Mouse (Mus musculus) olfactory bulb, adult 2 months (tissue): ENCODE results near the gene Tgm4. TPM values are rescaled to one million over a fixed set of nuclear protein-coding genes. Genes with fewer than 3 reads are reported as not detected.

Source experiments
- H3K27ac ChIP-seq: fragments of 200-500 bp; 2 replicates; pipeline ENCODE4 v1.5.1; 2012; ENCODE audit warnings: low read depth, low read length; ENCODE audit not compliant: insufficient read depth
- H3K4me1 ChIP-seq: fragments of 200-500 bp; 2 replicates; pipeline ENCODE4 v1.6.1; 2012; ENCODE audit warnings: low read length; ENCODE audit not compliant: control insufficient read depth, insufficient read depth
- H3K4me3 ChIP-seq: fragments of 200-500 bp; 2 replicates; pipeline ENCODE4 v1.5.1; 2012; ENCODE audit warnings: mild to moderate bottlenecking, low read depth, low read length, moderate library complexity; ENCODE audit not compliant: insufficient read depth
- CTCF ChIP-seq: fragments of 200-500 bp; IDR thresholded peaks from 2 replicates; pipeline ENCODE4 v1.5.1; 2012; ENCODE audit warnings: low read depth, mild to moderate bottlenecking, low read length, moderate library complexity; ENCODE audit not compliant: insufficient read depth
- POLR2A ChIP-seq: fragments of 200-500 bp; IDR thresholded peaks from 2 replicates; pipeline ENCODE4 v1.6.1; 2012; ENCODE audit warnings: mild to moderate bottlenecking, low read depth, low read length, moderate library complexity; ENCODE audit not compliant: insufficient read depth
- WGBS: fragments of 180-500 bp; shearing (Covaris S2); methylation state at CpG from one replicate; pipeline ENCODE4 v1.1.7; 2018; 5-methylcytosine and 5-hydroxymethylcytosine counted together
- polyA plus RNA-seq: library from polyadenylated mRNA; stranded (reverse); fragments of >200 nt; gene quantifications from 2 replicates; pipeline ENCODE4 v1.2.4, GENCODE M21; 2012; ENCODE audit warnings: low replicate concordance; ENCODE audit not compliant: missing spikeins, insufficient read depth, insufficient read length

Tgm4 gene
- not detected in 2 replicates for polyA plus RNA-seq

DNA sequence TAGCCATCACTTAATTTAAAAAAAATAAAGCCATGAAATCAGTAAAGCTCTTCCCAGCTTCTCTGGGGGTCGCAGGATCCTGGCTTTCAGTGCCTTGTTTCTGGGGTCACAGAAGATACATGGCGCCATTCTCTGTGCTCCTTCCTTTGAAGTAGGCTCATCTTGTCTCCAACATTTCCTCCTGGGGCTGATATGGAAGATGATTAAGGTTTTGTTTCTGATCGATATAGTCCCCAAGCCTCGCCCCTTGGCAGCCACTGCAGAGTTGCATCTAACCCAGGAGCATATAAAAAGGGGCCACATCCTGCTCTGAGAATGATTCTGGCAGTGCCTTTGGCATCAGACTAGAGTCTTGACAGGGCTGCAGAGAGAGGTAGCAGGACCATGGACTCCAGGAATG is at the start of gene Tgm4:
TSS of gene Tgm4 (plus strand) at position 301 of the 400 bp plus-strand sequence.
- TF ChIP-seq CTCF, result no peak
- no peak for TF ChIP-seq POLR2A
- Histone ChIP-seq H3K27ac (no peak within 1 kb of the TSS), H3K4me1 (no peaks in the 10 kb centered on the region), H3K4me3 (no peak within 1 kb of the TSS)
- 89% methylated on average over 4 of the region's 4 CpGs for WGBS

DNA sequence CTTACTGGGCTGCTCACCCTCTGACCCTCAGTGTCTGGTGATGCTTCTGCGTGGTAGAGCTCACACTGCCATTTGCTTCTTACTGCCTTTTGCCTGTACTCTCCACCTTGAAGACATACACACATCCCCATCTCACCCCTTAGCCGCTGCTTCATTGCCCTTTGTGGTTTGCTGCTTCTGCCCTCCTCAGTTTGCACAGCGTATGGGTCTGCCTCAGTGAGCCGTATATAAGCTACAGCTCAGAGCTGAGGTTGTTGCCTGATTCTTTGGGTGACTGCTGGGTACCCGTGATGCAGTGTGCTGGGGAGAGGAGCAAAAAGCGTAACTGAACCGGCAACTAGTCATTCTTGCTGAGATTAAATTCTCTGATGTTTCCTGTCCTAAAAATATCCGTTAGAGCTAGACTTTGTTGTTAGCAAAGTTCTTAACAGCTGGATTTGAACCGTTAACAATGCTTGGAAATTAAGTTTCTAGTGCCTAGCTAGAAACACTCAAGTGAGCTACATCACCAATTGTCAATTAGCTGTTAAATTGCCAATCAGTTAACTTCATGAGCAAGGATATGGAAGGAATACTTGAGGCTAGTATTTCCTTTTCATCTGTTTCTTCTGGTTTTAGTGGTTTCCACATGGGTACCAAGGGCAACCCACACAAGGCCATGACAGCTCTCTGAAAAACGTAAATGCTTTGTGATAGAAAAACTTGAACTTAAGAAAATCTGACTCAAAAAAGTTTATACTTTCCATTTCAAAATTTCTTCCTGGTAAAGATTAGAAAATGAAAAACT is 35.9 kb upstream of the Tgm4 start:
- WGBS, result 92% methylated on average over 10 of the region's 10 CpGs
- TF ChIP-seq CTCF, result no peak
- no peak for TF ChIP-seq POLR2A
- Histone ChIP-seq H3K4me3 (no peak overlapping the region), H3K4me1 (no peaks in the 10 kb centered on the region), H3K27ac (no peak overlapping the region)

DNA sequence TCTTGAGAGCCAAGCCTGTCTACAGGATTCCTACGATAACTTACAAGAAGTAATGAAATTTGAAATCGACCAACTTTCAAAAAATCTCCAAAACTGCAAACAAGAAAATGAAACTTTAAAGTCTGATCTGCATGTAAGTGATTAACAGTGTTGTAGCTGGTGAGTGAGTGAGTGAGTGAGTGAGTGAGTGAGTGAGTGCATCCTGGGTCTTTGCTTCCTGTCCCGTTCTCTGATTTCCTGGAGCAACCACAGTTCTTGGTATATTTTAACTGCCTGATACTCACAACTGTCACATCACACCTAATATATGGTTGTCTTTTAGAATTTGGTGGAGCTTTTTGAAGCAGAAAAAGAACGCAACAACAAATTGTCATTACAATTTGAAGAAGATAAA is 35.3 kb upstream of the Tgm4 start:
- no peak overlapping the region for H3K4me3 ChIP-seq
- H3K4me1 ChIP-seq, result no peaks in the 10 kb centered on the region
- TF ChIP-seq POLR2A (no peak), CTCF (no peak)
- H3K27ac ChIP-seq, result no peak overlapping the region
- WGBS, result 95% methylated on average over 4 of the region's 4 CpGs

DNA sequence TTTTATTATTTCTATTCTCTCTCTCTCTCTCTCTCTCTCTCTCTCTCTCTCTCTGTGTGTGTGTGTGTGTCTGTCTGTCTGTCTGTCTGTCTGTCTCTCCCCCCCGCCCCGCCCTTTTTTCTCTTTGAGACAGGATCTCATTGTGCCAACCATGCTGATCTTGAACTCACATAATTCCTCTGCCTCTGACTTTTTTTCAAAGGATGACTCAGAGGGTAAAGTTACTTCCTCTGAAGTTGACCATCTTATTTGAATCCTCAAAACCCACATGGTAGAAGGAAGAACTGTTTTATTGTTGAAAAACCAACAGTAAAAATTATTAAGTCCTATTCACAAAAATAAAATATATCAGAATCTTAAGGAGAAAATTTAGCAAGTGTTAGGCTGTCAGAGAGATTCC is 29.8 kb upstream of the Tgm4 start:
- WGBS, result 96% methylated on average over 2 of the region's 2 CpGs
- no peak overlapping the region for H3K27ac ChIP-seq
- H3K4me1 ChIP-seq, result no peaks in the 10 kb centered on the region
- TF ChIP-seq CTCF, result no peak
- TF ChIP-seq POLR2A, result no peak
- H3K4me3 ChIP-seq, result no peak overlapping the region

DNA sequence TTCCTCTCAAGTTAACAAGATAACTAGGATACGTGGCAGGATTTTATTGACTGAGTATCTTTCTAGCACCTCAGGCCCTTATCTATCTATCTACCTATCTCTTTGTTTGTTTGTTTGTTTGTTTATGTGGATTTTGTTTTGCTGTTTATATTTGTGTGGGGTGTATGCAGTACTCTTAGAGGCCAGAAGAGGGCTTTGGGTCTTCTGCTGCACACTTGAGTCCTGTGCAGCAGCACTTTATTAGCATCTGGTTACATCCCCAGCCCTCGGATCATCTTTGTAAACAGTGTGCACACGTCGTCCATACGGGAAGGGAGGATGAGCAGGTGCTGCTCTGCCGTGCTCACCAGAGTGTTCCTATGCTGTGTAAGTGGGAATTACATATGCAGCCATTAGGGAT is 28.5 kb upstream of the Tgm4 start:
- no peaks in the 10 kb centered on the region for H3K4me1 ChIP-seq
- H3K27ac ChIP-seq, result no peak overlapping the region
- no peak overlapping the region for H3K4me3 ChIP-seq
- TF ChIP-seq CTCF (0 out of 2 replicates have a peak, but pooled peaks have one; percentile 18), POLR2A (no peak)
- 71% methylated on average over 6 of the region's 6 CpGs for WGBS

DNA sequence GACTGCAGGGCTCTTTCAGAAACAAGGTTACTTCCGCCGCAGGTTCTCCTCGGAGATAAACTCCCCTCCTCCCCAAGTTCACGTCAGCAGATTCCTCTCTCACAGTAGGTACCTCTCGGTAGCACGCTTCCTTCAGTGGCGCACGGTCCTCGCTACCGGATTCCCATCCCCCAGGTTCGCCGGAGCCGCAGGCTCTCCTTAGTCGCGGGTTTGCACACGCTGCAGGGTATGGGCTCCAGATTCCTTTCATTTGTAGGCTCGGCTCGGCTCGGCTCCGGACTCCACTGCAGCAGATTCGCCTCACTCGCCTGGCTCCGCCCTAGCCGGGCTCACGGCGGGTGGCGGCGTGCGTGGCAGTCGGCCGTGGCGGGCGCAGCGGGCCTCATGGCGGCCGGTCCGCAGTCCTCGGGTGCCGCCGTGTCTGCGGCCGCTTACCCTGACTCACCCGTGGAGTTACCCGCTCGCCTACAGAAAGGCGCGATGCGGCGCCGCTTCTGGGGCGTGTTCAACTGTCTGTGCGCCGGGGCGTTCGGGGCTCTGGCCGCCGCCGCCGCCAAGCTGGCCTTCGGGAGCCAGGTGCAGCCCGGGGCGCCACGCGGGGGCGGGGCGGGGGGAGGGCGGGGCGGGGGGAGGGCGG is 13.4 kb upstream of the Tgm4 start, which contains the start of gene Tmem42:
TSS of gene Tmem42 (plus strand) at position 332 of the 637 bp plus-strand sequence.
- under 1% methylated on average over 63 of the region's 69 CpGs for WGBS
- Histone ChIP-seq H3K4me1 (no peaks in the 10 kb centered on the region), H3K4me3 (peak within 1 kb of the TSS; percentile 59), H3K27ac (peak within 1 kb of the TSS; percentile 65)
- TF ChIP-seq POLR2A (peak; percentile 66; the same call in 1 of the 2 replicates), CTCF (no peak)

DNA sequence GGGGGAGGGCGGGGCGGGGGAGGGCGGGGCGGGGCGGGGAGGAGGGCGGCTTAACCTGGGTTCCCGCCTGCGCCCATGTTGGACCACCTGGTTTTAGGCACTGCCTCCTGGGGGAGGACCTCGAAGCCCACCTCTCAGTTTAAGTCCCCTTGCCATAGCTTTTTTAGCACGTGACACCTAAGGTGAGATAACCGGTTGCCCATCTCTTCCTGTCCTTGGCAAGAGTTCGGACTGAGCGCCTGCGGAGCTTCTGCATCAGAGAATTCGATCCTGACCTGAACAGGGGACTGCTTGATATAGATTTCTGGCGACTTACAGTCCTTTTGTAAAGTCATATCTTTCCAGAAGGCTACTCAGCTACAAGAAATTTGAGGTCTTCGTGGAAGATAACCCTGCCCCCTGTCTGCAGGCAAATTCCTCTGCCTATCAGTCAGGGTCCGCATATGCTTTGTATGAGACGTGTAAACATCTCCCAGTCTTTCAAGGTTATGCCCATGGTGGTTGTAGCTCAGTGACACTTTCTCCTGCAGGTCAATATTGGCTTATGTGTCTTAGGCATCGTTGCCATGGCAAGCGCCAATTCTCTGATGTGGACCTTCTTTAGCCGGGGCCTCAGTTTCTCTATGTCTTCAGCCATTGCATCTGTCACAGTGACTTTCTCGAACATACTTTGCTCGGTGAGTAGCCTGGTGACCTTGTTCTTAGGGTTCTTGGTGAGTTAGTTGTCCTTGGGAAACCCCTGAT is 12.7 kb upstream of the Tgm4 start:
- H3K27ac ChIP-seq, result no peak overlapping the region
- TF ChIP-seq CTCF, result no peak
- no peak for TF ChIP-seq POLR2A
- peak overlapping the region; percentile 55 for H3K4me3 ChIP-seq
- no peaks in the 10 kb centered on the region for H3K4me1 ChIP-seq
- WGBS, result 35% methylated on average over 18 of the region's 24 CpGs

DNA sequence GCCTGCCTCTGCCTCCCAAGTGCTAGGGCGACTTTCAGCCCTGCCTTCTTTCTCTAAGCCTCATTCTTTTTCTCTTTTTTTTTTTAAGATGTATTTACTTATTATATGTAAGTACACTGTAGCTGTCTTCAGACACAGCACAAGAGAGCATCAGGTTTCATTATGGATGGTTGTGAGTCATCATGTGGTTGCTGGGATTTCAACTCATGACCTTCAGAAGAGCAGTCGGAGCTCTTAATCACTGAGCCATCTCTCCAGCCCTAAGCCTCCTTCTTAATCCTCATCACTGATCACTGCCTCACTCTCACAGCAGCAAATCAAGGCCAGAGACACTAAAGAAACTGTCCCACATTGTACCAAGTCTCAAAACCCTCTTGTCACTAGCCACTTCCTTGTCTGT is 10.3 kb upstream of the Tgm4 start:
- H3K4me3 ChIP-seq, result no peak overlapping the region
- WGBS, result 75% methylated on average over 2 of the region's 2 CpGs
- TF ChIP-seq POLR2A (no peak), CTCF (no peak)
- H3K4me1 ChIP-seq, result no peaks in the 10 kb centered on the region
- H3K27ac ChIP-seq, result no peak overlapping the region

DNA sequence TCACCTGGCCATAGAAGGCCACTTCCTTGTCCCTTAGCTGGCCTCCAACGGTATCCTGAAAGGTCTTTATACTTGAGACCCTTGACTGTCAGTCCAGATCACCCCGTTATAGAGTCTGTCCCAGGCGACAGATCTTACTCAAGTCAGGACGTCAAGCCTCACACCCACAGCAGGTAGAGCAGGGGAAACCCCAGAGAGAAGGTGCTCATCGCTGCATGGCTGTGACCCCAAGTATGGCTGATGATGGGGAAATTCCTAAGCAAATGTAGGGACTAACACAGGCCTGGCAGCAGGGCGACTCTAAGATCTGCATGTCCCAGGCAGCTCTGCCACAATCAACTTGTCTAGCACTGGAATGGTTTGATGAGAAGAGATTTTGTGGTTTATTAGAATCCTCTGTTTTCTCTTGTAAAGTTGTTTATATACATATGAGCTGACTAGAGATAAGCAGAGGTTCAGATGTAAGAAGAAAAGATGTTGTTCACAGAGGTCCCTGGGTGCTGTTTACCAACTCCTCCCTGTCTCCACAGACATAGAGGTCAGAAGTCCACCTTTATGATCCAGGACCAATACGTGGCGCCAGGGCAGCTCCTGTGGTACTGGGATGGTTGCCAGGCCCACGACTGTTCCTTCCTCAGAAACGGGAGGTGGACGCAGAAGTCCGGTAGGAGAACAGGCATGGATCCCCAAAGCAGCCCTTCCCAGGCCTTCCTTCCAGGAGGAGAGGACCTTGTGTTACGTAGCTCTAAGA is 2.9 kb upstream of the Tgm4 start:
- H3K4me1 ChIP-seq, result no peaks in the 10 kb centered on the region
- 85% methylated on average over 13 of the region's 13 CpGs for WGBS
- H3K4me3 ChIP-seq, result no peak overlapping the region
- TF ChIP-seq CTCF (no peak), POLR2A (no peak)
- no peak overlapping the region for H3K27ac ChIP-seq
